ENCODE assay signal across 18 mouse cellular contexts in genomic region chr12:36067538-36067937, GRCm38 (mm10).
"Had no signal": no experiment of that assay in that cellular context is flagged by ENCODE, and none has a peak within 500 bp of the region (broad histone marks: within the 10 kb centered on the region; RNA-seq: fewer than 3 reads in every experiment).

No protein-coding gene starts in this region.

- H3K4me2 ChIP-seq: lung, embryonic 15.5 days; midbrain, embryonic 11.5 days; midbrain, embryonic 13.5 days; midbrain, embryonic 15.5 days; neural tube, embryonic 12.5 days; stomach, embryonic 15.5 days had no signal

- H3K27me3 ChIP-seq: lung, embryonic 15.5 days; megakaryocyte, embryonic 14.5 days; midbrain, embryonic 13.5 days; midbrain, embryonic 15.5 days; neural tube, embryonic 12.5 days; stomach, embryonic 15.5 days had no signal

- DNase-seq: liver, postnatal 0 days; lung, adult 2 months; lung, postnatal 14 days; lung, postnatal 36 days; right cerebral cortex, postnatal 14 days; thymus, adult 2 months; thymus, postnatal 14 days; thymus, postnatal 36 days had no signal

- H3K9ac ChIP-seq: liver, postnatal 0 days; lung, embryonic 15.5 days; midbrain, embryonic 13.5 days; midbrain, embryonic 15.5 days; neural tube, embryonic 12.5 days; stomach, embryonic 15.5 days had no signal

- H3K27ac ChIP-seq: lung, embryonic 15.5 days; macrophage; midbrain, embryonic 13.5 days; midbrain, embryonic 15.5 days; neural tube, embryonic 12.5 days; stomach, embryonic 15.5 days; stomach, postnatal 0 days had no signal

- H3K4me3 ChIP-seq: lung, embryonic 15.5 days; megakaryocyte, embryonic 14.5 days; midbrain, embryonic 13.5 days; midbrain, embryonic 15.5 days; neural tube, embryonic 12.5 days; stomach, embryonic 15.5 days had no signal

- ATAC-seq: liver, postnatal 0 days; lung, postnatal 0 days; midbrain, embryonic 13.5 days; midbrain, embryonic 15.5 days had no signal

- H3K4me1 ChIP-seq: lung, embryonic 15.5 days; midbrain, embryonic 13.5 days; neural tube, embryonic 12.5 days; stomach, embryonic 15.5 days had no signal

- H3K36me3 ChIP-seq: lung, embryonic 15.5 days; midbrain, embryonic 13.5 days; midbrain, embryonic 15.5 days; neural tube, embryonic 12.5 days; stomach, embryonic 15.5 days had no signal

- H3K9me3 ChIP-seq: lung, embryonic 15.5 days; midbrain, embryonic 15.5 days; neural tube, embryonic 12.5 days; stomach, embryonic 15.5 days had no signal
